Comparison of ENCODE assay signal across 7 mouse cellular contexts in genomic region chr8:54780134-54780942, GRCm38 (mm10).
DNase-seq lines count a peak whose midpoint lies in the region; ATAC-seq lines count a peak whose summit lies in the region.

No protein-coding gene starts in this region.

- H3K4me3 ChIP-seq in heart, embryonic 10.5 days = peak overlapping the region; percentile 63
- peak overlapping the region; percentile 30; the same call in 1 of the 2 replicates for H3K4me3 ChIP-seq in limb, embryonic 11.5 days (ENCODE audit: low read depth, low read length)
- H3K4me3 ChIP-seq in midbrain, embryonic 15.5 days = peak overlapping the region; percentile 42

- peak overlapping the region; percentile 41; the same call in 1 of the 2 replicates for H3K9ac ChIP-seq in limb, embryonic 11.5 days (ENCODE audit: low read length)
- H3K9ac ChIP-seq in midbrain, embryonic 15.5 days = no peak overlapping the region; the same call in 1 of the 2 replicates

- H3K9me3 ChIP-seq in heart, embryonic 10.5 days = no peaks in the 10 kb centered on the region
- no peaks in the 10 kb centered on the region for H3K9me3 ChIP-seq in limb, embryonic 11.5 days (ENCODE audit: control insufficient read depth, low read length)
- no peaks in the 10 kb centered on the region for H3K9me3 ChIP-seq in midbrain, embryonic 15.5 days

- peak overlapping the region; percentile 76 for H3K27ac ChIP-seq in heart, embryonic 10.5 days
- H3K27ac ChIP-seq in limb, embryonic 11.5 days (replicated peaks; ENCODE audit: low read depth, low read length) = no peak overlapping the region
- H3K27ac ChIP-seq in midbrain, embryonic 15.5 days = peak overlapping the region; percentile 66

- peak overlapping the region; percentile 84 for H3K4me2 ChIP-seq in limb, embryonic 11.5 days (ENCODE audit: low read depth, severe bottlenecking)
- peak overlapping the region; percentile 87 for H3K4me2 ChIP-seq in midbrain, embryonic 15.5 days

- peaks cover 5% of the 10 kb centered on the region; the same call in 1 of the 2 replicates for H3K4me1 ChIP-seq in heart, embryonic 10.5 days
- H3K4me1 ChIP-seq in limb, embryonic 11.5 days (ENCODE audit: control insufficient read depth, insufficient read depth, low read length) = no peaks in the 10 kb centered on the region
- peaks cover 15% of the 10 kb centered on the region for H3K4me1 ChIP-seq in midbrain, embryonic 15.5 days

- ATAC-seq in limb, embryonic 11.5 days (ENCODE audit: insufficient number of reproducible peaks, low FRiP score, low TSS enrichment, low read depth) = peak; percentile 84
- peak; percentile 91 for ATAC-seq in midbrain, embryonic 15.5 days (replicated peaks)

- no peaks in the 10 kb centered on the region for H3K36me3 ChIP-seq in heart, embryonic 10.5 days
- H3K36me3 ChIP-seq in limb, embryonic 11.5 days (ENCODE audit: control insufficient read depth, insufficient read depth, low read length) = no peaks in the 10 kb centered on the region
- no peaks in the 10 kb centered on the region for H3K36me3 ChIP-seq in midbrain, embryonic 15.5 days (replicated peaks)

- 12% methylated on average over 16 of the region's 16 CpGs for WGBS in heart, embryonic 10.5 days
- WGBS in limb, embryonic 11.5 days = 12% methylated on average over 16 of the region's 16 CpGs
- WGBS in midbrain, embryonic 15.5 days = 6% methylated on average over 16 of the region's 16 CpGs

- DNase-seq in cerebellum, adult 11 months = peak; percentile 13
- DNase-seq in embryo, embryonic 11 days = peak; percentile 86
- peak; percentile 75 for DNase-seq in heart, embryonic 10.5 days (ENCODE audit: low spot score)
- peak; percentile 86 to 91 for DNase-seq in kidney, adult 8-10 months
- DNase-seq in limb, embryonic 11.5 days (ENCODE audit: low spot score) = peak; percentile 74
- no peak for DNase-seq in urinary bladder, adult 2 months (ENCODE audit: low spot score)

- H3K27me3 ChIP-seq in heart, embryonic 10.5 days (ENCODE audit: insufficient read depth, poor library complexity, severe bottlenecking) = no peaks in the 10 kb centered on the region
- no peaks in the 10 kb centered on the region for H3K27me3 ChIP-seq in limb, embryonic 11.5 days (ENCODE audit: control insufficient read depth, insufficient read depth, low read length)
- H3K27me3 ChIP-seq in midbrain, embryonic 15.5 days (replicated peaks) = no peaks in the 10 kb centered on the region
